Mouse (Mus musculus) stomach, postnatal 0 days (tissue): ENCODE data around the gene Ptprn.

ENCODE experiments used
- CTCF ChIP-seq: IDR thresholded peaks from 2 replicates; pipeline ENCODE4 v1.5.1; 2016; ENCODE audit warnings: antibody characterized with exemption, low read depth, mild to moderate bottlenecking, moderate library complexity
- EP300 ChIP-seq: optimal IDR thresholded peaks from 2 replicates; pipeline ENCODE3; 2016; ENCODE audit warnings: antibody characterized with exemption

- TF ChIP-seq EP300 = no peak
- TF ChIP-seq CTCF = no peak
Observed at GRCm38 (mm10) chr1:75254625-75255013, 9.7 kb downstream of the Ptprn start.
